Mouse (Mus musculus): ENCODE measurements at regions not wholly inside any gene's neighbourhood (a gene's known extent, or its start where the extent isn't known, plus 50 kb on each side); places are given as distances from the start of the nearest gene placed in this dataset.

DNA sequence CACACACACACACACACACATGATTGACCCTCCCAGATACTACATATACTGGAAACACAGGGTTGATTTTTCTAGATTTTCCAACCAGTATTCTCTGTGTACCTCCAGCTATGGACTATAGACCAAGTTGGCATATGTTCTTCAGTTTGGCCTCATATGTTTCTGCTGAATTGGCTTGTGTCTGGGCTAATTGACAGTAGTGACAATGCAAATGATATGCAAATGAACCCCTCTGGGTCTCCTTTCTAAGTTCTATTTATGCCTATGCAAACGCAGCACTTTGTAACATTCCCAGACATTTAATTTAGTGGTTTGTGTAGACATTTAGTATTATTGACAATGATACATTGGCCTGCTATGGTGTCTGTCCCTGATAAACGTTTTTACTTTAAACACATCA is 582.0 kb upstream of the Negr1 start:
- no peak for DNase-seq (ENCODE audit: low spot score)

DNA sequence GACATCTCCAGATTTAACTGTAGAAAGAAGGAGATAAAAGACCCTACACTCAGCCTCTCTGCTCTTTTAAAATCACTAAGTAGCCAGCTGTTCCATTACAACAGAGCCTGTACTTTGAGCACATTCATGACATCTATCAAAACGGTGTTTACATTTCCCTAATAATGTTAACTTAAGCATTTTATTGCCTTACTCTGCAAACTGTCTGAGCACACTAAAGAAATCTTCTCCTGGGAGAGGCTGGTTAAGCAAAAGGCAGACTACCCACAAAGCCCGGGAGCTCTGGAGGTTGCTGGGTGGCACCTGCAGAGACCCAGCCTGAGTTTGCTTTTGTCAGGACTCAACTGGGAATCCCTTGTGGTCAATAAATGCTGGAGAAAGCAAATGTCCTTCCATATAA is 567.5 kb upstream of the Negr1 start:
- DNase-seq (ENCODE audit: low spot score): no peak

DNA sequence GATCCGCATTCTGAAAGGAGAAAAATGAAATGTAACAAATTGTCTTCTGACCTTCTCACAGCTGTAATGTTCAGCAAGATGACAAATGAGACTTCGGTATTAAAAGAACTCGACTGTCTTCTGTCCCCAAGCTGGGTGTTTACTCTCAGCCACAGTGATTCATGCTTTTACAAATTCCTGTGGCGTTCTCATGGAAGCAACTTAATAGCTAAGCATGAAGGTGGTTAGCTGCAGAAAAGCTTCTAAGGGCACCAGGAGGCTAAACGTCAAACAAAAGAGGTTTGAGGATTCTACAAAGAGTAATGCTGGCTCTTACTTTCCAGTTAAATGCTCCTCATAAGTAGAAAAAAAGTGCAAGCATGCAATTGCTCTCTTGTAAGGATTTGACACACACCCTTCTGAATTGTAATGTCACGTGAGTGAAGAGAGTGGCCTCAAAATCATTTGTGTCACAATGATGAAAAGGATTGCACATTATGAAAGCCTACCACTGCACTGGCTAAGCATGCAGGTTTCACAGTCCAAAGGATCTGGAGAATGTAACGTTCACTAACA is 543.8 kb upstream of the Negr1 start:
- peak; percentile 15 for DNase-seq (ENCODE audit: low spot score)

DNA sequence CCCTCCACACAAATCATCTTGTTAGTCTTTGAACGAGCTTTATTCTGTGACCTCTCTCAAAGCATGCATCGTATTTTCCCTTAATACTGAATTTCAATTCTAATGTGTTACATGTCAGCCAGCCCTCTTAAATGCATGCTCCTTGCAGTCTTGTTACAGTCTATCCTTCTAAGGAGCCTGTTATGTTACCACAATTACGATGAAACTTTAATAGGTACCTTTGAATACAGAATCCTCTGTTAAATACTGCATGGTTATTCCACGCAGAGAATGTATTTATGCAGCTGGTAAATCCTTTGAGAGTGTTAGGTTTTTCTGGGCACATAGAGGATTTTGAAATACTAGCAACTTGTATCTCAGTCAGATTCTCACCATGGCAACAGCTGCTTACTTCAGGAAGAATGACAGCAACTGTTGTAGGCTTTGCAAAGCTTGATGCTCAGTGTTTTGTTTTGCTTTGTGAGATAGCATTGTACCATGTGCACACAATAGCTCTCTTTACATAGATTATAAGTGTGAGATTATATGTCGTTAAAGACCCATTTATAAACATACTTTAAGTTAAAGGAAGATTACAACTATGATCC is 532.9 kb upstream of the Negr1 start:
- no peak for DNase-seq (ENCODE audit: low spot score)

DNA sequence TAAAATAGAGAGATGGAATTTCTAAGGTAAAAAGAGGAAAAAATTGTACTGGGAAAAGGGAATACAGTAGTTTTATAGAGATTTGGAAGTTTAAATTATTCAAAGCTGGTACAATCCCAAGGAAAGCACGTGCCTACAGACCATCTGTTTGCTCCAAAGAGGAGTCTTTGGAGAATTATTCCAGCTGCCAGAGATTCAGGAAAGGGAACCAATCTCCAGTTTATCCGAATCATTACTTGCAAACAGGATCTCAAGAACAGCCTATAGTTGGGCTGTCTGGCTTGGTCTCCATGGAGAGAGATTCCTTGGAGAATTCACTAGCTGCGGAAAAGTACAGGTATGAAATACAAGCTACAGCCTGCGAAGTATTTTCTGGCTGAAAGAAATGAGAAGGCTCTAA is 491.3 kb upstream of the Negr1 start:
- DNase-seq (ENCODE audit: low spot score): no peak

DNA sequence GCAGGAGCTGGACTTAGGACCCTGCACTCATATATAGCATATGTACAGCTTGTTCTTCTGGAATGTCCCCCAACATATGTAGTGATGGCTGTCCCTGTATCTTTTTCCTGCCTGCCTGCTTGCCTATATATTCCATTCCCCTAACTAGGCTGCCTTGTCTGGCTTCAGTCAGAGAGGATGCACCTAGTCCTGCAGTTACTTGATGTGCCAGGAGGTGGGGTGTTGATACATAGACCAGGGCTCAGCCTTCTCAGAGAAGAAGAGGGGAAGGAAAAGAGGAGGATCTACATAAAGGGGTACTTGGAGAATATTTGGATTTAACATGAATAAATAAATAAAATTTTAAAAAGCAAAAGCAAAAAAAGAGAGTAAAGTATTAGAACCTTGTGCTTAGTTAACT is 479.3 kb upstream of the Negr1 start:
- no peak for DNase-seq (ENCODE audit: low spot score)

DNA sequence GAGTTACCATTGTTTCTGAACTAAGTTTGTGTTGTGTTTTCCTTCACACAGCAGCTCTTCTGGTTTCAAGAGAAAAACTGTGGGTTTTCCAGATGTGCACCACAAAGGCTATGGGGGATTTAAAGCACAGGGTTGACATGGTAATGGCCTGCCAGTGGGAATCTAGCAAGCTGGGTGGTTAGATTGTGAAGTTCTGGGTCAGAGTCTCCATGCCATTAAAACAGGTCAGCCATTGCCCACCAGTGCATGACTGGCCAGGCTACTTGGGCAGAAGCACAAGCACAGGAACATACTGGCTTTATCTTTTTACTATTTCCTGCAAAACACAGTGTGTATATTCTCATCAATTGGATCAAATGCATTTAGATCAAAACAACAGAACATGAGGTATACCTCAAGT is 467.9 kb upstream of the Negr1 start:
- no peak for DNase-seq (ENCODE audit: low spot score)

DNA sequence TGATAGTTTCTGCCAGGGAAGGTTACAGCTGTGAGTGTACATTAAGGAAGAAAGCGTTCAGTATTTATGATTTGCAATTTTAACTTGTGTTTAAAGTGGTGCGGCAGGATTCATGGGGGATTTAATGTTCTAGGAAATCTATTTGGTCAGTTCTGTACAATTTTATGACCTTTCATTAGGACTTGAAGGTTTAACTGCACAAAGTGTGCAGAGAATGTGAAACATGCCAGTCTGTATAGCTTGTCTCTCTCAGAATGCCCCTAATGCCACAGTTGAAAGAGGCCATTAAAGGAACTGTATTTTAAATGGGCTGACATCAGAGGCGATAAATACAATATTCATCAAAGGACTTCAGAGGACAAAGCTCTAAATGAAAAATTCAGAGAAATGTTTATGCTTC is 466.6 kb upstream of the Negr1 start:
- DNase-seq (ENCODE audit: low spot score): no peak

DNA sequence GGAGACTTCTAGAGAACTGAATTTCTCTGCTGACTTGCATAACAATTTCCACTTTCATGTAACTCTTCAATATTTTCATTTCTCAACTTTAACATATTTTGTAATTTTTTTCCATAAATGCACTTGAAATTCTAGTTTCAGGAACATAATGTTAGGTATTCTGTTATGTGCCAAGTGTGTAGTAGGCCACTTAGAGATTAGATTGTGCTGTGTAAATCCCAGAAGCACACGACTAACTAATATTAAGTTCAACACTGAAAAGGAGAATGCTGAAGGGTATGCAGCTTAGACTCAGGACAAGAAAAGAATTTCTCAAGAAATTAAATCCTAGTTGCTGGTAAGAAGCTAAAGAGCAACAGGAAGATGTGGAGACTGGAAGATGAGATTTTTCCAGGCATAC is 455.8 kb upstream of the Negr1 start:
- DNase-seq (ENCODE audit: low spot score): no peak

DNA sequence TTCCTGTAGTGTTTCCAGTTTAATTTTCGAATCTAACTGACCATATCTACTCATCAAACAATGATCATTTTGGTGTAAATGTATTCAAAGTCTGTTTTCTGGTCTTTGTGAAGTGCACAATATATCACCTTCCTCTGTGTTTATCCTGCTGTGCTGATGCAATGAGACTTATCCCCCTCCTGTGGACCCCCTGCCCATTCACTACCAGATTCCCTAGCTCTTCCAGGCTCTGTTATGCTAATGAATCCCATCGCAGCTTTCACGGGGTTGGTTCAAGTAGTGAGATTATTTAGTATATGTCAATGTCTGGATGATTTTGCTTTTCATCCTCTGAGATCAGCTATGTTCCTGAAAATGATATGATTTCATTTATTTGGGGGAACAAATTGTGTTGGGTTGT is 441.3 kb upstream of the Negr1 start:
- no peak for DNase-seq (ENCODE audit: low spot score)

DNA sequence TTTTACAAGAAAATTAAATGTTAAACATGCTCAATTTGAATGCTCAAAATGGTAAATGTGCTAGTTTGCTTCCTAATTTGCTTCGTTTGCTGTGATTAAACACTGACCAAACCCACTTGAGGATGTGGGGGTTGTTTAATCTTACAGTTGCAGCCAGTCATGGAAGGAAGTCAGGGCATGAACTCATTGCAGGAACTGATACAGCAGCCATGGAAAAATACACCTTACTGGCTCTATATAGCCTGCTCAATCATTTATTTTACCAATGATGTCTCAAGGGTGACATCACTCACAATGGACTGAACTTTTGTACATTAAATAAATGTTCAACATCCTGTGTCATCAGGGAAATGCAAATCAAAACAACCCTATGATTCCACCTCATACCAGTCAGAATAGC is 430.0 kb upstream of the Negr1 start:
- no peak for DNase-seq (ENCODE audit: low spot score)

DNA sequence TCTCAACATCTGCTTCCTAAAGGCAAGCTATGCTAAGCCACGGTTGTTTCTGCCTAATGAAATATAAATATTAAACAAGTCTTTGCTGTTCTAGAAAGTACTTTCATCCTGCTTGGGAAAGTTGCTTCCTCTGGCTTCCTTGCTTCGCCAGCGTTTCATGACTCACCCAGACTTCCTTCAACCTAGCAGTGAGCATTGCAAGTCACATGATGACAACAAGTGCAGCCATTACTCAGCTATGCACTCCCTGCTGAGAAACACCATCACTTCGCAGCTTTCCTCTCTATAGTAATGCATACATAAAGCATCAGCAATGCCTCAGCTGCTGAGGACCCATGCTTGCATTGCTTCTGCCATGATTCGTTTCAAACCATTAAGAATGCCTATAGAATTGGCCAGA is 420.2 kb upstream of the Negr1 start:
- no peak for DNase-seq (ENCODE audit: low spot score)

DNA sequence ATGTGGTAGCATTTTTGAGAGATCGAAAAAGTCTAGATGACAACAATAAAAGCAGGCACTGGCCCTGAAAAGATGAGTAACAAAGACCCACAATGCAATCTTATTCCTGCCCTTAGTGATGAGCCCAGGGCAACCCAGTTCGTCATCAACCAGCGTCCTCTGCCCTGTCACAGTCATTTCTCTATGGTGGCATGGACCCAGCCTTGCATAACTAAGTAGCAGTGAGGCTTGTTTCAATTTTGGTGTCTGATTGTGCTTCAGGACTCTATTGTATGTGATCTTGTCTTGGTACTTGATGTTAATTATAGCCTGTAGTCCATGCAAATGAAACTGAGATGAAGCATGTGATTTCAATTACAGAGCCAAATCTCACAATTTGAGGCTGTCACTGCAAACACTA is 412.3 kb upstream of the Negr1 start:
- DNase-seq (ENCODE audit: low spot score): no peak

DNA sequence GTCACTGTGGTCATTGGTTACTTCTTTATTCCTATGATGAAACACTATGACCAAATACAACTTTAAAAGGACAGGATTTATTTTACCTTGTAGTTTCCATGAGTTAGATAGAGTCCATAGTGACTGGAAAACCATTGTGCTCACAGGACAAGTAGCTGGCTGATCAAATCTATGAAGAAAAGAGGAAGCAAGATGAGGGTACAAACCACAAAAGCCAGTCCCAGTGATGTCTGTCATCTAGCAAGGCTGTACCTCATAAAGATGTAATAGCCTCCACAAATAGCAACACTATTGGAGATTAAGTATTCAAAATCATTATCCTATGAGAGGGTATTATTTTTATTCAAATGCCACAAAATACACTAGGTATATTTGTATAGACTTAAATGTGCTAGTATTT is 391.5 kb upstream of the Negr1 start:
- no peak for DNase-seq (ENCODE audit: low spot score)

DNA sequence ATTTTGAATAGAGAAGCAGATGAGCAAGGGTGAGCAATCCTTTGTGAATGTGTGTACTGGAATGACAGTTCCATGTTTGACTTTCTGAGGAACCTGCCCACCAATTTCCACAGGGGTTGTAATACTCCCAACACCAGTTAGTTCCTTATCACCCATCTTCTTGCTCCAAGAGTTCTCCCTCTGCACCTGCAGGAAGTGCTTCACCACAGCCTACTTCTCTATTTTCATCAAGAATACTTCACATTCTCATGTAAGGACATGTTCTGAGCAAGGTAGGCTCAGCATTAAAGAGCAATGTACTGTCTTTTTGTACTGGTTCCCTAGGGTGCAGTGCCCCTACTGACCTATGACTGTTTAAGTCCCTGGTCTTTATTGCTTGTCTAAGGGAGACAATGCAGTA is 362.9 kb upstream of the Negr1 start:
- DNase-seq (ENCODE audit: low spot score): no peak

DNA sequence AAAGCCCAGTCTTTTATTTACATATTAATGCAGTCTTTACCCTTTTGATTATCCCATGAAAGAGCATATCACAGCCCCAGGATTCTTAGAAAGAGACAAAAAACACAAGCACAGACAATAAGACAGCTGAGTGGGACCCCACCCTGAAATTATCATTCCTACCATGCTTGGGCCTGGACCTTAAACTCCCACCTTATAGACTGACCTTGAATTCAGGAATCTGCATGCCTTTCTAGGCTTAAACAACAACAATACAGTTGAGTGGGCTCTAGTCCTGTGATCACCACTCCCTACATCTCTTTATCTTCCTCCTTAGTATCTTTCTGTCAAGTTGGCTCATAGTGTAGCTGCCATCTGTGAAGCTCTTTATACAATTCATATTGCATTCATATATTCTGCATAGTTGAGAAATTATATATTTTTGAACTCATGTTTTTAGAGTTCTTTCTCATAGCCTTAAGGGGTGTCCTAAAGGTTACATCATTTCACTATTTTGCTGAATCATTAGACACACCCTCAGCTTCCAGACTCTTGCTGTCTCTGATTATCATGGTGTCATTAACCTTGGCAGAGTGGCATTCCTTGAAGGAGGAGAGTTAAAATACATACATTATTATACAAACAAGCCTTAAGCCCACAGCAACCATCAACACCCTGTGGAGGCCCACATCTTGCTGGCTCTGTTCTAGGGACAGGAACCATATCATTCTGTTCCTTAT is 361.7 kb upstream of the Negr1 start:
- no peak for DNase-seq (ENCODE audit: low spot score)

DNA sequence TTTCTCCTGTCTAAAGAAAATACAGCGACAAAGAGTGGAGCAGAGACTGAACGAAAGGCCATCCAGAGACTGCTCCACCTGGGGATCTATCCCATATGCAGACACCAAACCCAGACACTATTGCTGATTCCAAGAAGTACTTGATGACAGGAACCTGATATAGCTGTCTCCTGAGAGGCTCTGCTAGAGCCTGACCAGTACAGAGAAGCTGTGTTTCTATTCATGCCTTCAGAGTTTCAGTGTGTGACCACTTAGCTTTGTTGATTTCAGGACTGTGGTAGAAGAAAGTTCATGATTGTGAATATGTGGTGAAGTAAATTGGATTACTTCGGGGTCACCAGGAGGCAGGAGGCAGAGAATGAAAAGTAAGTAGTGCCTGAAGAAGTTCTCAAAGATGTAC is 356.3 kb upstream of the Negr1 start:
- no peak for DNase-seq (ENCODE audit: low spot score)

DNA sequence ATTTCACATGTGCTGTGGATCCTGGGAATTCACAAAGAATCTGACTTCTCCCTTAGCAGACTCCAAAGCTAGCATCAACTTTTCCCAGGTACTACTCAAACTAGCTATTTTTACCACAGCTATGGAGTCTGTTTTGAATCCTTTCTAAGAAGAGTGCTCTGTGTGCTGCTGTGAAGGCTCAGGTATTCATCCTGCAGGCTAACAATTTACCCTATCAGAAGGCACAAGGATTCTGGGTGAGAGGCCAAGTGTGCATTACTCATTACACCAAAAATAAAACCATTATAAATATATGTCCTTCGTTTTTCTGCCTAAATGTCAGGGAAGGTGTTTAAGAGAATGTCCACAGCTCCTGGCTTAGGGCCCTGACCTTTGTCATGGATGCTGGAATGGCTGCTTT is 353.2 kb upstream of the Negr1 start:
- DNase-seq (ENCODE audit: low spot score): no peak

DNA sequence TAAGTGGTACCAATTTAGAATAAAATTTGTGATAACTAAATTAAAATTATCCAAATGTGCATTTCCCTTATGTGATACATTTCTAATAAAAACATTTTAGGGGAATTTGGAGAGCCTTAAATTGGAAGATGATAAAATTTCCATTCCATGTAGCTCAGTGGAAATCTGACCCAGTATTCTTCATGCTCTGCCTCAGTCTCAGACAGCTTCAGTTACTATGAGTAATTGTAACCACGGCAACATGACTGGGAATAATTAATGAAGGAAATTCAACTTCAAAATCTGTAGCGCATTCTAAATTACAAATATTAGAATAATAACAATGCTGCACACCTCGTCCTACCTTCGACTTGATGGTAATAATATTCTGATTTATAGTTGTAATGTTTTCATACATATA is 350.8 kb upstream of the Negr1 start:
- peak; percentile 30 for DNase-seq (ENCODE audit: low spot score)

DNA sequence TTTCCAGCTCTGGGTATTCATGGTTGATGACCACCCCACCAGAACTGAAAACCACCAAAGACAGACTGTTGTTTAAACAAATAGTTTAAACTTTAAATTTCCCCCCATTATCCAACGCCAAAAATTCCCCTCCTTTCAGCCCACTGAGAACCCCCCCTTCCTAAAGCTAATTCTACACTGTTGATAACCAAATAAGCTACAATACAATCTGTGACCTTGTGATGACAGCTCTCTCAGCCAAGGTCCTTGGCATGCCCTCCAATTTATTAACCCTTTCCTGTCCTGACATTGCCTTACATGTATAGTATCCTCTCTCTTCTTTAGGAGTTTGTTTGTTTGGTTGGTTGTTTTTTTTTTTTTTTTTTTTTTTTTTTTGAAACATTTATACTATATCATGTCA is 346.8 kb upstream of the Negr1 start:
- no peak for DNase-seq (ENCODE audit: low spot score)

DNA sequence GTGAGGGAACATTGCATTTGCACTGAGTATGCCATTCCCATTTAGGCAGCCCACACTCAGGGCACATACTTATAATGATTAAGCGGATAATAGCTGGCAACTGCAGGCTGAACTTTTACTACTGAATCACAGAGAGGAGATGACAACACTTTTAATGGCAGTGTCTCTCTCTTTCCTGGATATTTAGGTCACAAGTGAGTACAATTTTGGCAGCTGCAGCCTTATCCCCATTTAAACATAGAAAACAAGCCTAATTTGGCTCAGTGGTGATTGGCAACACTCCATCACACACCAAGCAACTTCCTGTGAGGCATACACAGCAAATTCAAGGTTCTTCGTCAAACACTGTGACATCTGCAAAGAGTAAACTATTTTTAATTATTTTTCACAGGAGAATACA is 329.5 kb upstream of the Negr1 start:
- DNase-seq (ENCODE audit: low spot score): no peak

DNA sequence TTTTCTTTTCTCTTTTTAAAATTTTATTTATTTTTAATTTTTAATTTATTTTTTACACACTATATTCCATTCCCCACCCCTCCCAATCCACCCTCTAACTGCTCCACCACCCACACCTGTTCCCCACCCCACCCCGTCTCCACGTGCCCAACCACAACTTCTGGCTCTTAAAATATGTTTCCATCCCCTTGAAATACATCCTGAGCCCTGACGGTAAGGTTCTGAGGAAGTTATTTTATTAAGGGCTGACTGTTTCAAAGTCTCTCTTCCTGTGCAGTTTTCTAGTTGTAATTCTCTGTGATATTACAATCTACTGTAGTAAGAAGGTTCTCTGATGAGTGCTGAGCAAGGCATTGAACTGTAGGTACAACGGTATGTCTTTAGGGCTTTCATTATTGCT is 325.6 kb upstream of the Negr1 start:
- DNase-seq (ENCODE audit: low spot score): no peak

DNA sequence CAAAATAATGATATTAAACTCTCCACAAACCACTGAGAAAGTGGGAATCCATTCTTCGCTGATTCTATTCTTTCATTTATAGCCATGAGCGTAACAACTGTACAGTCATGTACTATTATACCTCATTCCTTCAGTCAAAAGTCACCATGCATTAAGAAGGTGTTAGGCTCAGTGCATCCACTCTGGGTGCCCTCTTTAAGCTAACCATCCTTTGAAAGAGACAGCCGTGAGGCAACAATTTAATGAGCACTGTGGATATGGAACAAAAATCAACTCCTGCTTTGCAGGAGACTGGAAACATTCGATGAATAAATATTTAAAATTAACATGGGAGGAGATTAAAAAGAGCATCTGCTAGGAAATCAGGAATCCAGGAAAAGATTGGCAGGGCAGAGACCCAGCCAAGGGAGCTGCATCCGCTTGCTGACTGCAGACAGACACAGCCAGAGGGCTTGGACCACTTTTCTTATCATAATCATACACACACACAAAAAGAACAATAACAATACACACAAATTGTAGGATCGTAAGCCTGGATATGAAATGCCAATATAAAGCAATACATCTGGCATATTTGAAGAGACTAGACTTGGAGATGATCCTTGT is 309.2 kb upstream of the Negr1 start:
- no peak for DNase-seq (ENCODE audit: low spot score)

Data from retina, embryonic 14.5 days (tissue).